Mouse (Mus musculus) T-cell, adult 2 months (primary cell): ENCODE results near the gene Stk31.
"Not testable (repeated sequence)": the region's sequence is repeated elsewhere in the genome, so short reads cannot be mapped to it uniquely, and the experiment has no call there.

Experiments
- DNase-seq: peaks from one replicate; pipeline ENCODE4 v3.0.0; 2022; ENCODE audit warnings: low spot score

Stk31 gene

DNA sequence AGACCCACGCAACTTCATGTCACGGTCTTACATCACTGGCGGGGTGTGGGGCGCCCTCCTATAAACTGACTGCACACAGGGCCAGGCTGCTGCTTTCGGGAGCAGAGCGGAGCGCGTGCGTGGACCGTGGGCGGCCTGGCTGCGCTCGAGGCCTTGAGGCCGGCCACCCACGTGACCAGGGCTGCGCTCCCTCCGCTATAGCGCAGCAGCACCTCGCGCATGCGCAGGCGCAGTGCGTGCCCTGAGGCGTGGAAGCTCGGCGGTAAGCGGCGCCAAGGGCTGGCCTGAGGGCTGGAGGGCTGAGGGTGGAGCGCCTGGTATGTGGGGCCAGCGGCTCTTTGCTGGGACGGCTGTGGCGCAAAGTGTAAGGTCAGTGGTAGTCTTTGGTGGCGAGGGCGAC lies at the start of gene Stk31:
Stk31 (plus strand) TSS at position 289 of the 400 bp plus-strand sequence.
- no peak for DNase-seq

DNA sequence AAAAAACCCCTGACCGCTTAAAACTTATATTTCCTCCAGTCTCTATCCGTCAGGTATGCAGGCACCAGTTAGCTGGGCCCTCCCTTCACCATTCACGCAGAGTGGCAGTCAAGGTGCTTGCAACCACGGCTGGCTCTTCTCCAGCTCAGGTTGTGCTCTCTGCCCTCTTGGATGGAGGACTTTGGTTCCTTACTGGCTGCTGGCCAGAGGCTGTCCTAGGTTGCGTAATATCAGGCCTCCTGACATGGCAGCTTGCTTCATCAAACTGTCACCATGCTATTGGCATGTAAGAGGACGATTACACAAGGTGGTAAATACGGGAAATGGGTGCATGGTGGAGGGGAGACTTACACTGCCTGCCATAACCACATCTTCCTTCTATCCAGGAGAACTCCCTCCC lies 45.6 kb upstream of the Stk31 start:
- no peak for DNase-seq

DNA sequence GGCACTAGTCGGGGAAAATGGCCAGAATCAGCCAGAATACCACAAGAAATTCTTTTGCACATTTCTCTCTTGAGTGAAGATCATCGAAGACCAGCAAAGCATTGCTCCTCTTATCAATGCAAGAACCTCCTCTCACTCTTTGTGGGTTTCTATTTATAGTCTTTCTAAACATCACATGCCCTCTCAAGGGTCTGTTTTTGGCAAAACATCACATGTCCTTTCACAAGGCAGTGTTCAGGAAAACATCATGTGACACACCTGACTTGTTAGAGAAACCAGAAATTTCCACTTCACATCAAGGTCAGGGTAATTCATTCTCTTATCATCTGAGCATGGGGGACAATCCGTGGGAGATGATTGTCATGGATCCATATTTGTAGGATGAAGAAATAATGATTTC lies 40.8 kb upstream of the Stk31 start:
- DNase-seq = peak; percentile 31

DNA sequence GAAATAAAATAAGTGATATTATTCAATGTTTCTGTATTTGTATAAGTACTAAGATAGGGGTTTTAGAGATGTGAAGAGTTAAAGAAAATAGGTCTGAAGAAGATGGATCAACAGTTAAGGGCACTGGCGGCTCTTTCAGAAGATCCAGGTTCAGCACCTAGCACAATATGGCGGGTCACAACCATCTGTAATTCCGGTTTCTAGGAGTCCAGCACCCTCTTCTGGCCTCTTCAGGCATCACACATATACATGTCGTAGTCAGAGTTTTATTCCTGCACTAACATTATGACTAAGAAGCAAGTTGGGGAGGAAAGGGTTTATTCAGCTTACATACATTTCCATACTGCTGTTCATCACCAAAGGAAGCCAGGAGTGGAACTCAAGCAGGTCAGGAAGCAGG lies 40.2 kb upstream of the Stk31 start:
- DNase-seq = peak; percentile 8

DNA sequence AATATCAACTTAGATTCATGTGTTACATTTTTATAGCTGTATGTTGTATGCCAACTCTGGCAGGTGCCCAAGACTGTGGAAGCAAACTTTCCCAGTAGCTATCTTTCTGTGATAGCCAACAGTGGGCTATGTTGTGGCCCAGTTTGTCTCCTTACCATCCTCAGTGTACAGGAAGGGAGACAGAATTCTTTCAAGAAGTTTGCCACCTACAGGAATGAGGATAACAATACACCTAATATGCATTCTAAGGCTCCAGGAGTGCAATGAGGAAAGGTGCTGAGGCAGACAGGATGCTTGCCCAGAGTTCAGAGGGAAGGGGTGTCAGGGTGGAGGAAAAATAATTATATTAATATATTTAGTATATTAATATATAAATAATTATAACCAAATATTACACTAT lies 35.0 kb upstream of the Stk31 start:
- DNase-seq = no peak

DNA sequence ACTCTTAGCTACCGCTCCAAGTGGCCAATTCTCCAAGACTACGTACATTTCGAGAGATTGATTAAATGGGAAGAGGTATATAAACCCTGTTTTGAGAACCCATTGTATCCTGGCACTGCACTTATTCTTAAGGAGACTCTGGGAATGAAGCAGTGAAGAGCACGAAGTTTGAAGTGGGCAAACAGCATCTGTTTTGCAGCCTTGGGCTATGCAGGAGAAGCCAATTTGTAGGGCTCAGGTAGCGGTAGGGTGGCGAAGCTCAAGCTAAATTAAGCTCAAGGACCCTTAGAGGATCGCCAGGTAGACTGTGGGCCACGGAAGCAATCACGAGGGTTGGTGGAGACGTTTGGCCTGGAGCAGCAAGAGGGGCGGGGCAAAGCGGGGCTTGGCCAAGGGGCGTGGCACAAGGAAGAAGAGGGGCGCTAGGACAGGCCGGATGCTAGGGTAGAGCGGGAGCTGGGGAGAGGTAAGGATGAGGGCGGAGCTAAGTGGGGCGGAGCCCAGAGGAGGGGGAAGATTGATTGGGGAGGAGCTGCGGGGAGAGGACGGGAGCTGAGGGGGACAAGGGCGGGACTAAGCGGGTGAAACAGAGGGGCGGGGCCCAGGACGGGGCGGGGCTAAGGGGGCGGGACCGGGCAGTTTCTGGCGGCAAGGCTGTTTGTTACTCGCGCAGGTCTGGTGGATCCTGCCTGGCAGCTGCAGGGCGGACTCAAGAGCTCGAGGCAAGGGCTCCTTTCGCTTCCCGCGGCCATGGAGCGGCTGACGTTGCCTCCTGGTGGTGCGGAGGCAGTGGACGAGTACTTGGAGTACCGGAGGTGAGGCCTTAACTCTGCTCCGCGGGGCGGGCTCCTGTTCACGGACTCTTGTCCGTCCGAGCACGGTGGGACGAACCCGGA lies 28.0 kb upstream of the Stk31 start, which contains the start of gene Fam221a:
Fam221a (plus strand) TSS at position 581 of the 896 bp plus-strand sequence.
- DNase-seq = peak; percentile 87

DNA sequence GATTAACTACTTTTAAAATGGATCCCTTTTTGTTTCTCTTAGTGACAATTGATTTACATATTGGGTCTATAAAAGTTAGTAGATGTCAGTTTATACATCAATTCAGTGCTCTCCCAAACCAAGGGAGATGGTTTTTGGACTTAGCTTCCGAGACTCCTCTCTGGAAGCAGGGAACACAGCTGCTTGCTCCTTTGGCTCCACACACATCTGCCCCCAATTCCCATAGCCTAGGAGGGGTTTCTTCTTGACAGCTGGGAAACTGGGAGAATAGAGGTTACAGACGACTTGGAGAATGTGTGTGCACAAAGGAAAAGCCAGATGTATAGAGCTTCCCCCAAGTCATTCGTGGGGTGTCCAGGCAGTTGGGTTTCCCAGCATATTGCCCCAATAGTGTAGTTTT lies 27.2 kb upstream of the Stk31 start:
- no peak for DNase-seq

DNA sequence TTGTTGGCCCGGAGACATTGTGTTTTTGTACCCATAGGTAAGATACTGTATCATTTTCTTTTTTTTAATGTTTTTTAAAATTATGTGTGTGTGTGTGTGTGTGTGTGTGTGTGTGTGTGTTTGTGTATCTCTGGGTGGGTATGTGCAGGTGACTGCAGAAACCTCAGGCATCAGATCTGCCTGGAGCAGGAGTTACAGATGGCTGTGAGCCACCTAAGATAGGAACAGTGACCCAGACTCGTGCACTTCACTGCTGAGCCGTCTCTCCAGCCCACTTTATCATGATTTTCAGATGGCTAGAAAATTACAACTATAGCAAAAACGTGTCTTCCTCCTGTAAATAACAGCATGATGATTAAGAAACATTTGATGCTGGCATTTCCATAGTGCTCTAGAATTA lies 22.7 kb upstream of the Stk31 start:
- no peak for DNase-seq

DNA sequence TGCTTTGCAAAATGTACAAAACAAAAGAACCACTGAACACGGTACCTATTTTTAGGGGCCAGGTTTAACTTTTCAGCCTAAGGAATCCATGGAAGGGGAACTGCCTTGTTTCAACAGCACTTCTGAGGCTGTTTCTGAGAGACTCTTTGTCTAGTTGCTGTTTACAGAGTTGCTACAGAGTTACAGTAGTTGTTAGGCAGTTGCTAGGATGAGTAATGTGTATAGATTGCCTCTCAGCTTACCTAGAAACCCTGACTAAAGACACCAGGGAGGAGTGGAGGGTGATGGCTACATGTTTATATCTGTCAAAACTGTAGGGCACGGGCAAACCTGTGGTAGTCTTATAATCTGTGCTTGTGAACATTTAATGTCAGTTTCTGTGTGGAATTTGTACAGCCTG lies 21.5 kb upstream of the Stk31 start:
- no peak for DNase-seq

DNA sequence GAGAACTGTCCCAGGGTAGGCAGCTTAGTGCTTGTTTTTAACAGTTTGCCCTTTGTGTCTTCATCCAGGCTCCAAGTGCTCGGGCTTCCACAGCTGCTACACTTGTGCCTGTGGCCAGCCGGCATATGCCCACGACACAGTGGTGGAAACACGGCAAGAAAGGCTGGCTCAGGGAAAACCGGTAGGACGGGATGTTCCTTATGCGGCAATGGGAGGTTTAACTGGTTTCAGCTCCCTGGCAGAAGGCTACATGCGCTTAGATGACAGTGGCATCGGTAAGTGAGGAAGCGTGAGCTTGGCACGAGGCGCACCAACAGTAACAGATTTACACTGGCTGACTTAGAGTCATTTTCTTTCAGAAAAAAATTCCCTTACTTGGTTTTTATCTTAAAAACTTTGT lies 17.1 kb upstream of the Stk31 start:
- no peak for DNase-seq

DNA sequence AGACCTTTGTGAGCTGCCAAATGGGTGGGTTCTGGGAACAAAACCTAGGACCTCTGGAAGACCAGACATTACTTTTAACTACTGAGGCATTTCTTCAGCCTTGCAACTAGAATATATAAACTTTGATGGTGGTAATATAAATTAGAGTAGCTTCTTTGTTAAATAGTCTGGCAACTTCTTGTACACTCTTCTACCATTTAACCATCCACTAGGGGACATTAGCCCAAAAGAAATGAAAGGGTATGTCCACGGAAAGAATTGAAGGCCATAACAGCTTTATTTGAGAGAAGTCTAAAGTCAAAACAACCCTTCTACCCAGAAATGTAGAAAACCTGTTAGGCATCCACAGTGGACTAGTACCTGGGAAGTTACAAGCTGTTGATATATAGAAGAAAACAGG lies 1.1 kb upstream of the Stk31 start:
- no peak for DNase-seq

DNA sequence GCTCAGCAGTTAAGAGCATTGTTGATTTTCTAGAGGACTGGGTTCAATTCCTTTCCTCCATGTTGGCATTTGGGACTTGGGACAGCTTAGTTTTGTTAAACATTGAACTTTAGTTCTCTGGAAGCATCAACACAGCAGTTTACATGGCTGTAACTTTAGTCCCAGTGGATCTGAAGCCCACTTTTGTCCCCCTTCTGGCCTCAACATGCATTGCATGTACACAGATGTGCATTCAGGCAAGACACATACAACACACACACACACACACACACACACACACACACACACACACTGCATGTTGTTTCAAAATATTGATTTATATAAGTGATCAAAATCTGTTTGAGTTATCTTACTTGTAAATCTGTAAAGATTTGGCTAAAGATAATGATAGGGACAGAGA lies 2.1 kb downstream of the Stk31 start:
- DNase-seq = peak; percentile 28

DNA sequence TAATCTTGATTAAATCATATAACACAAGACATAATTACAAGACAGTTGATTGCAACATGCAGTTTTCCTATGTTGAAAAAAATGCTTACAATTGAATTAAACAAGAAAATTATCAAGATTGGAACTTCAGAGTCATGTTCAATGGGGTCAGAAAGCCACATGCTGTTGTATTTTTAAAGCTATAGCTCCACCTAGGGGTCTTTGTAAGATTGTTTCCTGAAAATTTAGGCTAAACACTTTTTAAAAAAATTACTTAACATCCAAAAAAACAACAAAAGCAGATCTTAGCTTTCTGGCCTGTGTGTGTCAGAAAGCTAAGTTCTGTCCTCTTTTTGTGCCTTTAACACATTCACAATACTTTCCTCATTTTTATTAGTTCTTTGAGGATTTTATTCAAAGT lies 3.0 kb downstream of the Stk31 start:
- DNase-seq = no peak

DNA sequence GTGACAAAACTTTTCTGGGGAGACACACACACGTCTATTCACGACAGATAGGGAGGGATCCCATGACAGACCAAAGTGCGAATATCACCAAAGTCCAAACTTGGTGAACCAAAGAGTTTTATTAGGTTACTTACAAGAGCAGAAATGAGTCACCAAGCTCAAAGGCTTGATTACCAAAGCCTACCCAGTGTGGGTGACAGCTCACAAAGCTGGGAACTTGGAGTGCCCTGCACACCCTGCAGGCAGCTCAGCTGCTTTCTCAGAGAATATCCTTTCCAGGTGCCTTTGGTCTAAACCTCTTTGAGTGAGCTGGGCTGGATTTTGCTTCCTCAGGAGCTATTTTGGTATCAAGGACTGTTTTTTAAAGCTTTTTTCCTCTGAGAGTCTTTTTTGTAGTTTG lies 15.4 kb downstream of the Stk31 start:
- no peak for DNase-seq

DNA sequence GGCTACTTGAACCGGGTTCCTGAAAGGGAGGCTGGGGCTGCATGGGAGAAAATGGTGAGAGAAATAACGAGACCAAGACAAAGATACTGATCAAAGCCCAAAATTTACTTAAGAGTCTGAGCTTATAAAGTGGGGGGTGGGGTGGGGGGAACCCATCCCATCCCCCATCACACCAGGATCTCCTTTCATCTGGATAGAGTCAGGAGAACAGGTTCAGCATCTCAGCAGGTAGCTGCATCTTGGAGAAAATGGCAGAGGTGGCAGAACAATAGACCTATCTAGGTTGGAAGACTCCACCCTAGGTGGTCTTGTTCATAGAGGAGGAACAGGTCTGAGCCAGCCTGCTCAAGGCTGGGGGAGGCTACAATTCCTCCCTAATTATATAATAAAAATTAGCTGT lies 17.6 kb downstream of the Stk31 start:
- DNase-seq = not testable (repeated sequence)

DNA sequence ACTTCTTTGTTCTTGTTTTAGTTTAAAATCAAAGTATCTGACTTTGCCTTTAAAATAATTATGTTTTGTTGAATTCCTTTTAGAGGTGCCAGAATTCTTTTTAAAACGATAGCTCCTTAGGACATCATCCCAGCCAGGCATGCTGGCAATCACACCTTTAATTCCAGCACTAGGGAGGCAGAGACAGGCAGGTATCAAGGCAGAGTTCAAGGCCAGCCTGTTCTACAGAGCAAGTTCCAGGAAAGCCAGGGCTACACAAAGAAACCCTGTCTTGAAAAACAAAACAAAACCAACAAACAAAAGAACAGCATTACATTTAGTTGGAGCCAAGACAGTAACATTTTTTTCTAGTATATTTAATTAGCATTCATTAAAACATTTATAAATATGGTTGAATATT lies 20.6 kb downstream of the Stk31 start:
- no peak for DNase-seq

DNA sequence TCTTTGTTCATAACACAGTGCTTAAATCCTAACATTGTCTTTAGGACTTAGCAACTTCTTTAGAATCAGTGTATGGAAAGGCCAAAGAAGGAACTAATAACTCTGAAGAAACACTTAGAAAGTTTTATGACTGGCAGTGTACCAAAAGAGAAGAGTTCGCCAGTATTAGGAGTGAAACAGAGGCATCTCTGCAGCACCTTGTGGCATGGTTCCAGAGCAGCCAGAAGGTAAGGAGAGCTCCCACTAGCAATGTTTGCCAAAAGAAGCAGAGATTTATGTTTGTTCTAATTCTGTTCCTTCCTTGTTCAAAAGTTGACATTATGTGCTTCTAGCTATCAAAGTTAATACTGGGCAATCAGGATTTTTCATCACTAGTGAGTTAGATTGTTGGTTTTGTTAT lies 41.9 kb downstream of the Stk31 start:
- DNase-seq = no peak

DNA sequence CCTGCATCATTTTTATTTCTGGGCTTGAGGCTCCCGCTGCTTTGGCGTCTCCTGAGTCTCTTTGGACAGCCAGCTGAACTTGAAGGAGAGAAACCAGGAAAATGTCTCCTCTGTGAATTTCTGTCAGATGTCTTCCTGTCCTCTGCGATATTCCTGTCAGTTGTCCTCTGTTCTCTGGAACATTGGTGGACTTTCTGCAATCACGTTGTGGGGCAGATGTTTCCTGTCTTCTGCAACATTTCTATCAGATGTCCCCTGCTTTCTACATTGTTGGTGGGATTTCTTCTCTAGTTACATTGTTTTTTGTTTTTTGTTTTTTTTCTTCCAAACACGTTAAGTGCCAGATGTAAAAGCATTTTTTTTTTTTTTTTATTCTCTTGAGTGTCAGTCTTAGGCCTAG lies 62.7 kb downstream of the Stk31 start:
- DNase-seq = no peak

DNA sequence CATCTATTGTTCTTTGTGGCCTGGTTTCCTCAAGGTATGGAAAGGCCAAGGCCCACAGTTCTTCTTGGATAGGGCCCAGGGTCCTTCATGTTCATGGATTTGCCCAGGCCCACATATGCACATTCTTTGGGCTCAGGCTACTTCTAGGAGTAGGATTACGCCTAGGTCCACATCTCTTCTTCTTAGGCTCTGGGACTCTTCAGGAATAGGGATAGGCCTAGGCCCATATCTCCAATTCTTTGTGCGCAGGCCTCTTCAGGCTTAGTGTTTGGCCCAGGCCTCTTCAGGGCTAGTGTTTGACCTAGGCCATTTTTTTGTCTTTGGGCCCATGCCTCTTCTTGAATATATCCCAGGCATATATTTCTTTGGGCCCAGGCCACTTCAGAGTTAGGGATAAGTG lies 87.8 kb downstream of the Stk31 start:
- DNase-seq = no peak

DNA sequence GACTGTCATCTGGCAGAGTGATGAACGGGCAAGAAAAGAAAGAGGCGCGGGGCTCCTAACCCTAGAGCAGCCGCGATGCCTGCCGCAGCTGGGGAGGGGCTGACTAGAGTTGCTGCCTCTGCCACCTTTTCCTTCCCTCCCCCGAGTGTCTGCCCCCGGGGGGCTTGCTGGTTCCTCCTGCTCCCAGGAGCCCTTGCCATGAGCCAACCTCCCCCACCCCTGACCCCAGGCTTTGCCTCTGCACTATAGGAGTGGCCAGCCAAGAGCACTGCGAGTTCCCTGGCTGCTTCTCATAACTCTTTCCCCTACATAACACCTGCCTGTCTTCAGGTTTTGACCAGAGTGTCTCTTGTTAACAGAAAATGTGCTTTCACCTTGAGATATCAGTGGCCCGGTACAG lies 96.1 kb downstream of the Stk31 start:
- DNase-seq = no peak

DNA sequence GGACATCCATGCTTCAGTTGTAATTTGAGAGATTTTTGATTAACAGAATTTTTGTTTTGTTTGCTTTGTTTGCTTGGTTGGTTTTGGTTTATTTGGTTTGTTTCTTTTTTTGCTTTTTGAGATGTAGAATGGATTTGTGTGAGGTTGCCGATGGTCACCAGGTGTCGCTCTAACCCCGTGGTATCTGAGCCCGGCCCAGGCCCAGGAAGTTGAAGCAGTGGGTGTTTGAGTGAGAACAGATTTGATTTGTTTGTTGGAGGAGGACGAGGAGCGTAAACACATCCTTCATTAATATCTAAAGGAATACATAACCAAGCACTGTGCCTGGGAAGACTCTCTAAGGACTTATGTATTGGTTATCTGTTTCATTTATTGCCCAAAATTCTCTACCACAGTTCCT lies 123.6 kb downstream of the Stk31 start:
- peak; percentile 49 for DNase-seq
